Mouse (Mus musculus) left cerebral cortex, adult 11 months (tissue): Measurements from ENCODE around the gene Stard13.

Experiments used
- DNase-seq: peaks from one replicate; pipeline ENCODE4 v3.0.0; 2022; ENCODE audit warnings: low spot score

Stard13 gene

DNA sequence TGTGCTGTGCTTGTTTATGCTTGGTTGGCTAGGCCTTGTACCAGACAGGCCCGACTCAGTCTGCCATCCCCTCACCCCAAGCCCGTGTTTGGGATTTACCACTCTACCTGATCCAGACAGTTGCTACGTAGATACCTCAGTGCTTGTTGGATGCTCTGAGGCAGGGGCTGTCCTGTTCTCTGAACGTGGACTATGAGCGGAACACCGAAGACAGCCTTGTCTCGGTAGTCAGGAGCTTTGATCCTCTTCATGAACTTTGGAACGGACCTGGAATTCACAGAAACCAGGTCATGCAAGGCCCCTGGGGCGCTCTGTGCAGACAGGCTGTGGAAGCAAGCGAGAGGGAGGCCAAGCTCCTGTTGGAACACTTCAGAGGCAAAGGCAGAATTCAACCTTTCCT is 174.3 kb downstream of the Stard13 start:
- DNase-seq, result no peak

DNA sequence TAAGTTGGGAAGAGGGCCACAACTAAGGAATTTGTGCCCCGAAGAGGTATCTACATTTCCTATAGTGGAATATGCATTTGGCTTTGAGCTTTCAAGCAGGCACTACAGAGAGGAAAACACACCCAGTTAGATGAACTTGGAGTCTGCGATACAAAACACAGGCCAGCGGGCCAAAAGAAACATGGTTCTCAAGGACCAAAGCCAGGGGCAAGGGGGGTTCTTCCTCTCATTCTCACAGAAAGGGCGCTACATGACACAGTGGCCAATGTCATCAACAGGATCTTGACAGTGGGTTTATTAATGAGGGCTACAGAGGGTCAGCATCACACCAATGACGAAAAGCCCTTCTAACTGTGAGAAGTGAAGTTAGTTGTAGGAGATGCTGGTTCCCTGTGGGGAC is 175.9 kb downstream of the Stard13 start:
- DNase-seq, result no peak

DNA sequence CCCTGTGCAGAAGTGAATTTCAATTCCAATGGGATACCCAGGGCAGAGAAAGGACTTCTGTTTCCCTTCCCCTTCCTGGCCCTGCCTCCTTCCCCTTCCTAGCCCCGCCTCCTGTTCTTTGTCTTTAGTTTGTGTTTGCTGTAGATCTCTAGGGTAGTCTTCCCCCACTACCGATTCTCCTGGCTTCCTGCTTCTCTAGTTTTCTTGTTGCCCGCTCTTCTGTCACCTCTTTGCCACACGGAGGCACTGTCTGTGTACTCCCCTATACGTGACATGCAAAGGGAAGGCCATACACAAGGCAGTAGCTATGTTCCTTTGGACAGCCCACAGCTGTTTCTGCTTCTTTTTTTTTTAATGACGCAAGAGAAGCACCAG is 176.7 kb downstream of the Stard13 start:
- DNase-seq, result no peak

DNA sequence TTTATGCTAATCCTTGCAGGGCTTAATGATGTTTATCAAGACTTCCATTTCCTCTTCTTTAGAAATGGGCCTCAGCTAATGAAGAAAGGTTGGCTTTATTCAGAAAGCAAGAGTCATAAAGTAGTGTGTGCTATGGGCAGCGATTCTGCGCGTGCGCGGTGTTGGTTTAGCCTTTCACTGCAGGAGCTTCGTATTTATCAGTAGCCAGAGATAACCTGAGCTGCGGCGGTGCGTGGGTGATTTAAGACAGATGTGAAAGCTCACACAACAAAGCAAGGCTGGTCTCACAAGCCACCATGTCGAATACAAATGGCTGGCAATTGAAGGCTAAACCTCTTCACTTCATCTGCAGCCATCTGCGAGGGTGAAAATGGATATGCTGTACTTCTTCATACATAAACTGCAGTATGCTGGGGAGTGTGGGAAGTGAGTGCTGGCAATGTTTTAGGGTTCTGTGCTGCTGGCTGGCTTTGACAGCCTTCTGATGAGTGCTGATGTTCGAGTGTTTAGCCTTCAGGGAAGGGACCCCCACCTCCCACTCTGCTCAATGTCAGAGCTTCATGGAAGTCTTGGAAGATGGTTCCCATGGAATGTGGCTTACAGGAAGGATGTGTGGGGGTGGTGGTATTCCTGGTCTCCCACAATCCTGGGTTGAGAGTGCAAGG is 177.2 kb downstream of the Stard13 start:
- DNase-seq, result no peak

DNA sequence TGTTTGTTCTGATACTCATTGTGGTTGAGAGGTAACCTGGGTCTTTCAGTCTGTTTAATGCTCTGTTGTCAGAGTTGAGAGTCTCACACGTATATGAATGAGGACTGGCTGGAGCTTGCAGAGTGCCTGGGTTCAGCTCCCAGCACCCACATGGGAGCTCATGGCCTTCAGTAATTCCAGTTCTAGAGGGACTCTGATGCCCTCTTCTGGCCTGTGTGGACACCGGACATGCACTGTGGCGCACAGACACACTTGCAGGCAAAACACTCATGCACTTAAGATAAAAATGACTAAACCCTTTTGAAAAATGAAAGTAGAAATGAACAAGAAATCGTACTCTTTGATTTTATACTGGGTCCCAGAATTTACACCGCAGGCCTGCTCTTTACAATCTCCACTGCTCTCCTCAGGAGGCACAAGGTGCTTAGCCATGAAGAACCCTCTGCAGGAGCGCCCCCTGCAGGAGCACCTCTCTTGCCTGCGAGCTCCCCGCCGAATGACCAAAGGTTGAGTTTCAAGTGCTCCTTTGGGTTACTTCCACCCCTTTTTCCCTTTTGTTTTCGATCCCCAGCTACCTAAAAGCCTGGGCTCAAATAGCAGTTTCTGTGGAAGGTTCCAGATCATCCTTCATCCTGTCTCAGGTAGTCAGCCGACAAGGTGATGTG is 178.1 kb downstream of the Stard13 start:
- DNase-seq, result no peak

DNA sequence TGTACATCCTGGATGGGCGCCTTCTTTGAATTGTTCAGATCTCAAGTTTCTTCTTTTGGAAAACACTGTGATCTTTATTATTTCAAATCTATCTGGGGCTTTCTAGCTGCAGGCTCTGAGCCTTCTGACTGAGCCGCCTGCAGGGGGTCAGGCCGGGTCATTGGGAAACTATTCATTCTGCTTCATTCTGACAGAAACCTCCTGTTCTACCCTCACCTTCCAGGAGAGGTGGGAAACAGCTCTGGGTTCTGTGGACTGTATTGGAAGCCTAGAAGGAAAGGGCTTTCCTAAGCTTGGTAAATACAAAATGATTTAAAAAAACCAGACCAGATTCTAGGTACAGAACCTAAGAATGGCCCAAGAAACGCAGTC is 178.9 kb downstream of the Stard13 start:
- DNase-seq, result no peak

DNA sequence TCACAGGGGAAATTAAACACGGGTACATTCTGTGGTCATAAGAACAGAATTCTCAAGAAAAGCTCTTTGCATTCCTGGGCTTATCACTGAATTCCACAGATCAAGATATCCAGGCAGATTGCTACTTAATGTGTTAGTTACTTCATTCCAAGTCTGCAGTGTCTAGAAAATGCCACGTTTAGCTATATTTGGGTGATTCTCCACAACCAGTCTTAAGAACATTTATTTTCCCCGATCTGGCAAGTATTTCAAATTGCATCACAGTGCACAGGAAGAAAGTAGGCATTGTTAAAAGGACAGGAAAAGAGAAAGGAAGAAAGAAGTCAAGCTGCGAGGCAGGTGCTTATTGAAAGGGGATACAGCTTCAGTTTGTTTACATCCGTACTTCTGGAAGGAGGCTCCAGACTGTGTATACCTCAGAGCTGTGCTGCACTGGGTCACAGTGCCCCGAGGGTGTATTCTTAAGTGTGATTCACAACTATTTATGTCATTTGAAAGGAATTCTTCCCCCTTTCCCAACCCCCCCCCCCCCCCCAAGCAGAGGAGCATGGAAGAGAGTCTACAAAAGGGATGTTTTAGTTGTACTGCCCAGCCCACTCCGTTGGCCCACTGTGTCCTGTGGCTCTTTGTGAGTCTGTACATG is 179.4 kb downstream of the Stard13 start:
- no peak for DNase-seq

DNA sequence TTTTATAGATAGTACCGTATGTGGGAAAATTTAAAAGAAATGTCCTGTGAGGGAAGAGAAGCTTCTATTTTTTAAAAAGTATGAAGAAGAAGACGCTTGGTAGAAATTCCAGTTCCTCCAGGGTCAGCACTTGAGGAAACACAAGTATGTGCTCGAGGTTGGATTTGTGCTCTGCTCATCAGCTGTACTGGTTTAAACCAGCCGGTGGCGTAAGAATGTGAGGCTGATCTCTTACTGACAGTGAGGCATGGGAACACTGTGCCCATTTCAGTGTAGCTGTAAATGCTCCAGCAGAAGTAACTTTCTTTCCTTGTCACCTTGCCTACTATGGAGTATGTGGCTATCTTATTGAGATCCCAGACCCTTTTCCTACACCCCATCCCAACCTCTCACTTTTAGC is 180.4 kb downstream of the Stard13 start:
- no peak for DNase-seq

DNA sequence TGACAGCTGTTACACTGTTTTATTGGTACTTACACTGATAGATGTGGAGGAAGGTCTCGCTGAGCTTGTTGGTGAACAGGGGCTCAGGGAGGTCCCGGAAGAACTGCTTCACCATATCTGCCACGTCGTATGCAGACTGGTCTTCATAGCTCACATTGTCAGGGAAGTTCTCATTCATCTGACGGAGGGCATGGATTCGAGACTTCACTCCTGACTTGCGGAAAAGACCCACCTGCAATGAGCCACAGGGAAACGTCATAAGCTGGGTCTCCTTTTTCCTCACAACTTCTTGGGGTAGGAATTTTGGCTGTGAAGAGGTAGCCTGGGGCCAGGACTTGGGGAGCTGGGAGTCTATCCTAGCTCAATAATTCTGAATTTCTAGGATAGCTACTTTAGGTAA is 181.3 kb downstream of the Stard13 start:
- no peak for DNase-seq

DNA sequence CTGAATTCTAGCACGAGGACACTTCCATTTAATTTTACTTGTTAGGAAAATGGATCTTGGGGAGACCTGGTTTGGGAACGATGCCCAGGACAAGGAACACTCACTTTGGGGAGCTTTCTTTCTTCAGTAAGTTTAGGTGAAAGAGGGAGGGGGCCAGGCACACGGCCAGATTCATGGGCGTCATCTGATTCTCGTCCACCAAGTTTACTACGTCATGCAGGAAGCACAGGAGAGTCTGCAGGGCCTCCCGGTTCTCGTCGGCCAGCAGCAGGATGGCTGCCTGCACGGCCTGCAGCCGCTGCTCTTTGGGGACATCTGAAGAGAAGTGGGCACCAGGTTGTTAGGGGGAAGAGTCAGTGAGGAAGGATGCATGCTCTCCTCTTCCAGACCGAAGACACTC is 186.1 kb downstream of the Stard13 start:
- no peak for DNase-seq

DNA sequence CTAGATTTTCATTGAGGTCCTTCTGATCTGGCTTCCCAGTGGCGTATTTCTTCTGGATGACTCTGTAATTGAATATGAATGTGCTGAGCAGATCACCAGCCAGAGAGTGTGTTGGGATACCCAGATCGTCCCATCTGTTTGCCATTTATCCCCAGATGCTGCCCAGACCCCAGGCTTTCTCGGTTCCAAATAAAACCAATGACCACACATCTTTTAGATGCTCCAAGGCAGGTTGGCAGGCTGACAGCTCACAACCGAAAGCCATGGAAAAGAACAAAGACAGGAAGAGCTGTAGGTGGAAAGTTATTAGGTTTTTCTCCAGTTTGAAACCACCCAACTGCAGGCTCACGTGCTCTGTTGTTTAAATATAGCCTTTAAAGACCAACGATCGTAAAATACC is 186.7 kb downstream of the Stard13 start:
- DNase-seq, result no peak

DNA sequence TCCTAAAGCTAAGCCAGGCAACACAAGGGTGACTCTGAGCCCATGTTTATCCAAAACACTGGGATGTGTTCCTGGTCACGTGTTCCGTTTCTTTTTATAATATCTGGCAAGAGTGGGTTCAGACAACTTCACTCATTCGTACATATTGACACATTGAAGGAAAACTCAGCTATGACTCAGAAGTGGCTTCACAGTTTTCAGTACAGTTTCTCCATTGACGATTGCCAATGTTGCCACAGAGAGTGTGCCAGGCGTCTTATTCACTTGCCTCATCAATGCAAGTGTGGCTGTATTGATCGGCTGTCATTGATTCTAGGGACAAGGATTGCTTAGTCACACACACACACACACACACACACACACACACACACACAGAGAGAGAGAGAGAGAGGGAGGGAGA is 187.5 kb downstream of the Stard13 start:
- no peak for DNase-seq

DNA sequence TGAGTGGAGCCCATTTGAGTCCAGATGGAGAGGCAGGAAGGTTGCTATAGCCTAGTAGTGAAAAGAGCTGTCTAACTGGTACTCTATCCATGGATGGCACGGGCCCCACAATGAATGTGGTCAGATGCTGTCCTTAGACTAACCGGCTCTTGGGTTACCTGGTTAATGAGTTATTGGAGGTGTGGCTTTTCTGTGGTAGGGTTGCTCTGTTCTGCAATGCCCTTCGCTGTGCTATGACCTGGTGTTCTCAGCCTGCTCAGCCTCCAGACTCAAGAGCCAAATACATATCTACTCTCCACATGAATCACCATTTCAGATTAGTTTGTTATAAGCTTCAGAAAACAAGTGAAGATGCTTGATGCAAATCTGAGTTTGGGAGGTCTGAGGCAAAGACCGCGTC is 190.7 kb downstream of the Stard13 start:
- DNase-seq, result no peak

DNA sequence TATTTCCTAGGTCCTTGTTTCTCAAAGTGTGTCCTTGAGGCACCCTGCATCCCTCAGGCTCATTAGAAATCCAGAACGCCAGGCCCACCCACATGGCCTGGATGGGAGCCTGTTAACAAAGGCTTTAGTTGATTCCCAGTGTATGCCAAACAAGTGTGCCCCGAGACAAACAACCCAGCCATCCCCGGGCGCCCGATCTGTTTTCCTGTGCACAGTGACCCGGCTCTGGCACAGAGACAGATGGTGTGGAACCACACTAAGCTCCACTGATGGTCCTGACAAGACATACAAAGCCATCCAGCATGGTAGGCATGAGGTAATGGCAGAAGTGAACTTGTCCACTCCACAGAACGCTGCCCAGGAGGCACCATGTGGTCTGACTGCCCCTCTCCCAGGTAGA is 195.8 kb downstream of the Stard13 start:
- DNase-seq, result no peak

DNA sequence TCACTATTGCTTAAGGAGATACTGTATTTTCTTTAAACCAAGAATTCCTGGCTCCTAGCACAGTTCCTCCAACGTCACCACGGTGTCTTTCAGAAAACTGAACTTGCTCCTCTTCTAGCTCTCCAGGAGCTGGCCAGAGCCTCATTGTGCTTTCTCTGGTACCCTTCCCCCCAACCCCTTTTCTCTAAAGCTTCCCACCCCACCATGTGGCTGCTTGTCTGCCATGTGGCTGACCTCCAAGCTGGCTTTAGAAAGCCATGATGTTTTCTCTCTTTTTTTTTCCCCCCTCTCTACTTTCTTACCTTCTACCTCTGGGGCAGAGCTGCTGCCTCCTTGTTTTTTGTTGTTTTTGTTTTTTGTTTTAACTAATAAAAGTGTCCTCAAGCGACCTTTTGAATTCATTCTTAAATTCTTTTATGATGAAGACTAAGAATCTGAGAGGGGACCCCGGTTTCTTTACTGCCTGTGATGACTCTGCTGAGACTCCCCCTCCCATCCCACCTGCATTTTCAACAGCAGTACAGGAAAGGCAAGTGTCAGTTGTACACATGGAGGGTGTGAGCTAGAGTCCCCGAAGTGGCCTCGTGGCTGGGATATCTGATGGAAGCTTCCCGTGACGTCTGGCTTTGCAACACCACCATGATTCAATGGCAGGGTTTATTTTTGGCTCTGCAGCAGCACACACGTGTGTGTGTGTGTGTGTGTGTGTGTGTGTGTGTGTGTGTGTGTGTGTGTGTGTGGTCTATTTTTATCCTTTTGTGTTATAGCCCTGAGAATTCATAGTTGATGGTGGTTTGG is 198.7 kb downstream of the Stard13 start:
- no peak for DNase-seq

DNA sequence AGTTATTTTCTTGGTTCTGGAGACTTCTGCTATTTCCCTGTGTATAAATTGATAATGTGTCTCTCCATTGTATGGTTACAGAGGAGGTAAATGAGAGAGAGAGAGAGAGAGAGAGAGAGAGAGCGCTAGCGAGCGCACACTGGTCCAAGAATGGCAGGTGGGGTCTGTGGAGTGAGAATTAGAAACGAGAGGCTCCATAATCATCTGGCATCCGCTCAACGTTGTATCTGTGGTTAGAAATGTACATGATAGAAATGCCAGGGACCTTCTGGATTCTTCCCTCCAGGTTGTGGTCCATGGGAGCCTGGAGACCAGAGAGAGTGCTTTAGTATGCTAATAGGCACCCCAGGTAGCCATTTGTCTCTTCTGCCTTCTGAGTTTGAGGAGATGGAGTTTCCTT is 204.7 kb downstream of the Stard13 start:
- no peak for DNase-seq

DNA sequence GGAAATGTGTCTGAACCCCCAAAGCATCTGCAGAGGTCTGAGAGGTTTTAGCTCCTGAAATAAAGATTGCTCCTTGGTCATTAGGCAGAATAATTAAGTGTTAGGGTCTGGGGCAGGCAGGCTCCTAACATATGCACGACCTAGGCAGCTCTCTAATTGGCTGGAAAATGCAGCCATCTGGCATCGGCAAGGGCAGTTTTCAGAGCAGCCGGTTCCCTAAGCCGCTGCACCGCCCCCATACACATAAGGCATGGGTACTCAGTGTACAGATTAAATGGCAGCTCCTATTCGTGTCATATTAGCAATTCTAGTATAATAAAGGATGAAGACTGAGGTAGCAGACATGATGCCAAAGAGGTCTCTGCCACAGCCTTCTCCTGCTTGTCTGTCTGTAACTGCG is 206.5 kb downstream of the Stard13 start:
- DNase-seq, result no peak

DNA sequence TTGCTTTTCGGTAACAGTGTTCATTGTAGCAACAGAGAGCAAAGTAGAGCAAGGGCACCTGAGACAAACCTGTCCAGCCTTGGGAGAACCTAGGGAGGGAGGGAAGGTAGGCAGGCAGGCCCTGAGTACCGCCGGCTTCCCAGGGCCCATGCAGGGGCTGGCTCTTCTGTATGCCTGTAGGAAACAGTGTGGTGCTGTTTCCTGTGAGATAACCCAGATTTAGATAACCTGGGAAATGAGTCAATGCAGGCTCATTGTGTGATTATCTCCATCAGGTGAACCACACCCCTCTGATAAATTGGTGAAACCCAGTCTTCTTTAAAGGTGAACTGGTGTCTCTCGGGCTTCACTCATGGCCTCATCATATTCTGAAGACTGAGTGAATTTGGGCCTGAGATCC is 207.6 kb downstream of the Stard13 start:
- DNase-seq, result no peak

DNA sequence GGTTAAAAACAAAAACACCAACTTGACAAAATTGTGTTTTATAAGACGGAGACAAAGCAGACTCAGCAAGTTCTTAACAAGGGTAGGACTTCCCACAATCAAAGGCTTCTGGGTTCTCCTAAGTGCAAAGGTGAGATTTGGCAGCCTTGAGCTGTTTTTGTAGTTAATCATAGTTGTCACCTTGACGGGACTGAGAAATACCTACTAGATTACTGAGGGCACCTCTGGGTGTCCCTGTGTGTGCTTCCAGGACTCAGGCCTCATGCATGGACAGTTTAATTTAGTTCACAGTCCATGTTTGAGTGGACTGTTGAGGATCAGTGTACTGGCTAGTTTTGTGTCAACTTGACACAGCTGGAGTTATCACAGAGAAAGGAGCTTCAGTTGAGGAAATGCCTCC is 209.2 kb downstream of the Stard13 start:
- DNase-seq, result no peak

DNA sequence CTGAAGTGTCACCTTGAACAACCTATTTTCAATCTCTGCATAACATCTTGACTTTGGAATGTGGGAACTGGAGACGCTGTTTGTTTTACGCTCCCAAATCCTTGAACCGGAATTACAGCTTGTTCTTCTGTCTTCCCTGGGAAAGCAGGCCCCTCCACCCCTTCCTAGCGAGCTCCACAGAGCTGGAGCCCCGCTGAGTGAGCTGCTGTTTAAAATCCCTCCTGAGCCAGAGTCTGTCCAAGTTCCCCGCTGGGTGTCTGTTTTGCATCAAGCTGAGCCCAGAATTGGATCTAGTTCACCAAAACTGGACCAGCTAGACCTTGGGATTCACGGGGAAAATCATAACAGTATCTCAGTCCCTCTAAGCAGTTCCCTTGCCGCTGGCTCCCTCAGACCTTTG is 210.2 kb downstream of the Stard13 start:
- no peak for DNase-seq

DNA sequence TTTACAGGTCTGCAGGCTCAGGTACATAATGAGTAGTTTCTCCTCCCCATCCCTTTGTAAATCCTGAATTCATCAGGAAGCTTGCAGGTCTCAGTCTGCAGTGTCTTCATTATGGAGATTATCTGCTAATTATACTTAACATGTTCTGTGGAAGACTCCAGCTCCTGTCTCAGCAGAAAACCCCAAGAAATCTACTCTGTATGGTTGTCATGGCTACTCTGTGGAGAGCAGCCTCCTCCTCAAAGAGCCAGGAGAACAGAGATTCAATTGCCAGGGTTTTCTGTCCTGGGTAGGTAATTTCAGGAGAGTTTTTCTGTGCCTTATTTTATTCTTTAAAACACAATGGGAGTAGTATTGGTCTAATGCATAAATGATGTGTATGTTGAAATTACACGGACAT is 210.7 kb downstream of the Stard13 start:
- DNase-seq, result no peak

DNA sequence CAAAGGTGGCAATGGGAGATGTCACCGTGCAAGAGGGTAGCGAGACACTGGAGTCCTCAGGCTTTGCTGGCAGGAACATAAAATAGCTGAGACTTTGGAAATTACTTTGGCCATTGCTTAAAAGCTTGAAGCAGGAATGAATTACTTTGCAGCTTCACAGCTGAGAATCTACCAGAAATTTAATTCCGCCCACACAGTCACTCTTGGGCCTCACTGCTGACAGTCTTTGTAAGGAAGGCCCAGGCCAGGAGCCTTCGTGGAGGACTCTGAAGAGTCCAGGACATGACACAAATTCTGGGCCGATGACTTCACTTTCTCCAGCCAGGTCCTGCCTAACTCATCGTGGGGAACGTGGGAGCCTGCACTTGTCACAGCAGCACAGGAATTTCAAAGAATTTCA is 211.6 kb downstream of the Stard13 start:
- DNase-seq, result no peak

DNA sequence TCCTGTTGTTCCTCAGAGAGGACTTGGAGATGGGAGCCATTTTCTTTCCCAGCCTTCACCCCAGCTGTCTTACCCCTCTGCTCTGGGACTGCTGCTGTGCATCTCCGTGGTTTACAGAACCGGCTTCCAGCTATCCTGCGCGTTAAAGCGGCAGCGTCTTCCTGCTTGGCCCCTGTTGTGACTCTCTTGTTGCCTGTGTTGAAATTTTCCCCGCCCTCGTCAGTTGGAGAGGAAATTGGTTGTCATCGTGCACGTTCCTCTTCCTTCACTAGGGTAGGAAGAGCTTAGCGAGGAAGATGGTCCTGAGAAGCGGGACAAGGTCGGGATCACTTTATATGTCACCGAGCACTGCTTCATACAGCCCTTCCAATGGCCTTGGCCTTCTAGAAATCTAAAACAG is 212.8 kb downstream of the Stard13 start:
- DNase-seq, result no peak
